8 mouse cellular contexts compared by ENCODE assay signal in the genomic region with DNA sequence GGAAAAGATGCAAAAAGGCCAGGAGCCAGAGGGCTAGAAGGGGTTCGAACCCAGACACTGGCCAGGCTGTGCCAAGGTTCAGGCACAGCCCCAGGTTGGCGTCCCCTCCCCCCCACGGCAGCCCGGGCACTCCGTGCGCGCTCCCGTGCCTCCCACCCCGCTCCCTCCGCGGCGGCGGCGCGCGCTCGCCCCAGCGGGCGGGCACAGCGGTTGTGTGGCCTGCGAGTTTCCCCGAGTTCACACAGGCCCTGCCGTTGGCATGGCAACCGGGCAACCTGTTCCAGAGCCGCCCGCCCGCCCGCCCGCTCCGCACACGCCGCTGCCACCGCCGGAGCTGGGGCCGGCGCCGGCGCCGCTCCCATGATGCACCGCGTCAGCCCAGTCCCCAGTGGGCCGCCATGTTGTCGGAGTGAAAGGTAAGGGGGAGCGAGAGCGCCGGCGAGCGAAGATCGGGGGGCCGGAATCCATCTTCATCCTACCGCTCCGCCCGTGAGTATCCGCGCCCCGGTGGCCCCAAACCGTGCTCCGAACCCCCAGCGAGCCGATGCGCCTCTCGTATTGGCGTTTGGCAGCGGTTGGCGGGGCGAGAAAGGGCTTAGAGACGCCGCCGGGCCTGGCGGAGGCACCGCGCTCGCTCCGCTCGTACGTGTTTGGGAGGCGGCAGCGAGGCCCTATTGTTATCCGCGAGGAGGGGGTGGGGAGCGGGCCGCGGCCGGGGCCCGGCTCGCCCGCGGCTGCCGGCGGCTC. TPM values are rescaled to one million over a fixed set of nuclear protein-coding genes. Genes with fewer than 3 reads are reported as not detected.
DNase-seq lines count a peak whose midpoint lies in the region; ATAC-seq and TF ChIP-seq lines count a peak whose summit lies in the region.

A gene (plus strand): TSS at position 343 of the 747 bp plus-strand sequence.

- peak within 1 kb of the TSS; percentile 87 for H3K27ac ChIP-seq in bone marrow, adult 2 months (ENCODE audit: control insufficient read depth, insufficient read depth, low read depth, low read length, poor library complexity)
- H3K27ac ChIP-seq in embryonic facial prominence, embryonic 15.5 days (replicated peaks) = peak within 1 kb of the TSS; percentile 97
- peak within 1 kb of the TSS; percentile 98 for H3K27ac ChIP-seq in kidney, embryonic 14.5 days (ENCODE audit: low read depth, low read length)
- peak within 1 kb of the TSS; percentile 96 for H3K27ac ChIP-seq in limb, embryonic 15.5 days

- H3K36me3 ChIP-seq in embryonic facial prominence, embryonic 15.5 days = no peaks in the 10 kb centered on the region
- no peaks in the 10 kb centered on the region for H3K36me3 ChIP-seq in kidney, embryonic 14.5 days (ENCODE audit: control insufficient read depth, insufficient read depth, low read length)
- H3K36me3 ChIP-seq in limb, embryonic 15.5 days = no peaks in the 10 kb centered on the region

- H3K27me3 ChIP-seq in embryonic facial prominence, embryonic 15.5 days = no peaks in the 10 kb centered on the region
- no peaks in the 10 kb centered on the region for H3K27me3 ChIP-seq in kidney, embryonic 14.5 days (ENCODE audit: control insufficient read depth, insufficient read depth, low read length)
- H3K27me3 ChIP-seq in limb, embryonic 15.5 days = no peaks in the 10 kb centered on the region

- DNase-seq in 416B (ENCODE audit: low read depth) = peak; percentile 90
- peak; percentile 84 to 87 for DNase-seq in heart, adult 9 months (ENCODE audit: low spot score in 2 of 2)
- DNase-seq in monocyte, adult 2 months (ENCODE audit: low read depth in 1 of 2, low spot score in 2 of 2) = peak; percentile 33 to 59
- peak; percentile 90 to 93 for DNase-seq in spleen, postnatal 36 days (ENCODE audit: low spot score in 2 of 2)

- WGBS in bone marrow, adult 2 months = under 1% methylated on average over 90 of the region's 90 CpGs
- WGBS in embryonic facial prominence, embryonic 15.5 days = under 1% methylated on average over 78 of the region's 90 CpGs
- under 1% methylated on average over 74 of the region's 90 CpGs for WGBS in kidney, embryonic 14.5 days
- under 1% methylated on average over 87 of the region's 90 CpGs for WGBS in limb, embryonic 15.5 days

- H3K4me2 ChIP-seq in embryonic facial prominence, embryonic 15.5 days (replicated peaks) = peak within 1 kb of the TSS; percentile 59
- peak within 1 kb of the TSS; percentile 64 for H3K4me2 ChIP-seq in kidney, embryonic 14.5 days (replicated peaks; ENCODE audit: low read depth, low read length)
- peak within 1 kb of the TSS; percentile 53 for H3K4me2 ChIP-seq in limb, embryonic 15.5 days

- peak within 1 kb of the TSS; percentile 95 for H3K4me3 ChIP-seq in bone marrow, adult 2 months (replicated peaks; ENCODE audit: control insufficient read depth, low read depth, low read length)
- peak within 1 kb of the TSS; percentile 91 for H3K4me3 ChIP-seq in embryonic facial prominence, embryonic 15.5 days (replicated peaks)
- H3K4me3 ChIP-seq in kidney, embryonic 14.5 days (ENCODE audit: low read length) = peak within 1 kb of the TSS; percentile 94
- peak within 1 kb of the TSS; percentile 87 for H3K4me3 ChIP-seq in limb, embryonic 15.5 days

- H3K9me3 ChIP-seq in embryonic facial prominence, embryonic 15.5 days (replicated peaks) = no peaks in the 10 kb centered on the region
- no peaks in the 10 kb centered on the region for H3K9me3 ChIP-seq in kidney, embryonic 14.5 days (ENCODE audit: control insufficient read depth, low read length)
- no peaks in the 10 kb centered on the region for H3K9me3 ChIP-seq in limb, embryonic 15.5 days

- no peaks in the 10 kb centered on the region; the same call in 1 of the 2 replicates for H3K4me1 ChIP-seq in bone marrow, adult 2 months (ENCODE audit: control insufficient read depth, insufficient read depth, low read length)
- peaks cover 14% of the 10 kb centered on the region; the same call in 1 of the 2 replicates for H3K4me1 ChIP-seq in embryonic facial prominence, embryonic 15.5 days
- H3K4me1 ChIP-seq in kidney, embryonic 14.5 days (ENCODE audit: control insufficient read depth, insufficient read depth, low read length) = peaks cover 7% of the 10 kb centered on the region; the same call in 1 of the 2 replicates
- H3K4me1 ChIP-seq in limb, embryonic 15.5 days = peaks cover 11% of the 10 kb centered on the region; the same call in 1 of the 2 replicates

- TF ChIP-seq CTCF in bone marrow, adult 2 months (IDR thresholded peaks at IDR 0.05; ENCODE audit: control insufficient read depth, insufficient read depth, low read length) = no peak

- peak; percentile 90 for ATAC-seq in embryonic facial prominence, embryonic 15.5 days (ENCODE audit: insufficient number of reproducible peaks, low FRiP score, low TSS enrichment, low read depth)
- ATAC-seq in kidney, embryonic 14.5 days (ENCODE audit: low FRiP score, low TSS enrichment) = peak; percentile 91
- ATAC-seq in limb, embryonic 15.5 days (ENCODE audit: insufficient number of reproducible peaks, low FRiP score, low TSS enrichment, low read depth) = peak; percentile 86

- peak; percentile 79; the same call in 1 of the 2 replicates for TF ChIP-seq POLR2A in bone marrow, adult 2 months (IDR thresholded peaks at IDR 0.05; ENCODE audit: borderline replicate concordance, control insufficient read depth, low read depth, low read length)

- peak within 1 kb of the TSS; percentile 95 for H3K9ac ChIP-seq in embryonic facial prominence, embryonic 15.5 days
- peak within 1 kb of the TSS; percentile 98 for H3K9ac ChIP-seq in kidney, embryonic 14.5 days (ENCODE audit: low read depth, low read length)
- H3K9ac ChIP-seq in limb, embryonic 15.5 days = peak within 1 kb of the TSS; percentile 91

RNA-seq across cellular contexts. Expression of the gene that starts here (rescaled TPM):
- polyA plus RNA-seq in bone marrow, adult 2 months (2011; ENCODE audit: insufficient read depth, insufficient read length, low replicate concordance, missing spikeins) = 18.8 and 42.8 TPM in 2 replicates
- 78.2 and 81.2 TPM in 2 replicates for polyA plus RNA-seq in embryonic facial prominence, embryonic 15.5 days (2015; fragmentation: Nextera tagmentation; extraction: Ambion mirVana)
- 83.2 and 117 TPM in 2 replicates for polyA plus RNA-seq in kidney, embryonic 14.5 days (2014; fragmentation: Nextera tagmentation; extraction: Ambion mirVana)
- 75.6 and 79.4 TPM in 2 replicates for polyA plus RNA-seq in limb, embryonic 15.5 days (2015; fragmentation: Nextera tagmentation; extraction: Ambion mirVana)

Comparison
In these comparisons a context has a peak if more than half of its experiments do, and no peak if none do; other contexts are left out.
1. Peak in every context shown above with its lines: DNase-seq, ATAC-seq, H3K4me3 ChIP-seq and H3K27ac ChIP-seq.